Mouse (Mus musculus): ENCODE results near the gene Tal1. TPM values are rescaled to one million over a fixed set of nuclear protein-coding genes. Genes with fewer than 3 reads are reported as not detected.

Tal1 gene
- total RNA-seq, 4 experiments from 2014 or later: 2.5 to 3.6 (median 2.9) TPM

- no peak for DNase-seq (ENCODE audit: low spot score)
These were observed 54.9 kb downstream of the Tal1 start for GRCm38 (mm10) chr4:115111167-115111566.

GRCm38 (mm10) chr4:115113266-115113665 lies 57.0 kb downstream of the Tal1 start:
- no peak for DNase-seq (ENCODE audit: low spot score)

- no peak for DNase-seq (ENCODE audit: low spot score)
These were observed 63.4 kb downstream of the Tal1 start for GRCm38 (mm10) chr4:115119642-115120041.

- DNase-seq (ENCODE audit: low spot score): no peak
These were observed 64.9 kb downstream of the Tal1 start for GRCm38 (mm10) chr4:115121162-115121561.

Other genes starting within 250 kb of the Tal1 start
- not detected for gene Gm12830, start 234.7 kb upstream of the Tal1 start, total RNA-seq (2022)
- gene Foxd2, start 147.6 kb upstream of the Tal1 start, total RNA-seq (2022): under 1 TPM; 0.16 to 0.38 (median 0.22) TPM
- not detected for gene Foxe3, start 130.4 kb upstream of the Tal1 start, total RNA-seq (2022)
- gene Cmpk1, start 69.2 kb upstream of the Tal1 start, total RNA-seq (2022): 10 to 100 TPM; 30.7 to 34.2 (median 33.0) TPM
- gene Stil, start 56.3 kb upstream of the Tal1 start, total RNA-seq (2022): under 1 TPM in 1 of 4 experiments, not detected in 3; 0.26 TPM
- gene Pdzk1ip1, start 32.3 kb downstream of the Tal1 start, total RNA-seq (2022): under 1 TPM in 2 of 4 experiments, not detected in 2; 0.71 to 0.86 TPM
- gene Cyp4x1, start 77.9 kb downstream of the Tal1 start, total RNA-seq (2022): not detected
- not detected for gene Cyp4a29, start 185.7 kb downstream of the Tal1 start, total RNA-seq (2022)
- gene Cyp4a12a, start 242.6 kb downstream of the Tal1 start, total RNA-seq (2022): not detected